Mouse (Mus musculus) liver, embryonic 13.5 days (tissue): ENCODE results near the gene Gm15093. TPM values are rescaled to one million over a fixed set of nuclear protein-coding genes. Genes with fewer than 3 reads are reported as not detected.
"Not testable (repeated sequence)": the region's sequence is repeated elsewhere in the genome, so short reads cannot be mapped to it uniquely, and the experiment has no call there.

Experiments
- ATAC-seq: fragments of 200-750 bp; cut with Nextera tagmentation; 2 replicates; pipeline ENCODE4 v1.8.0; 2017; ENCODE audit warnings: low read depth, mild to moderate bottlenecking, moderate number of reproducible peaks, moderate library complexity
- DNase-seq: peaks from one replicate; pipeline ENCODE4 v3.0.0; 2022
- H3K27ac ChIP-seq: fragments of 300-500 bp; sonication (generic); 2 replicates; pipeline ENCODE4 v1.5.1; 2015; ENCODE audit warnings: moderate library complexity, mild to moderate bottlenecking, inconsistent platforms
- H3K27me3 ChIP-seq: fragments of 300-500 bp; sonication (generic); 2 replicates; pipeline ENCODE4 v1.6.1; 2015; ENCODE audit warnings: mild to moderate bottlenecking, inconsistent platforms
- H3K36me3 ChIP-seq: fragments of 300-500 bp; sonication (generic); 2 replicates; pipeline ENCODE4 v1.6.1; 2015; ENCODE audit warnings: mild to moderate bottlenecking, inconsistent platforms
- H3K4me1 ChIP-seq: fragments of 300-500 bp; sonication (generic); replicated peaks from 2 replicates; pipeline ENCODE4 v1.6.1; 2015; ENCODE audit warnings: inconsistent platforms
- H3K4me2 ChIP-seq: fragments of 300-500 bp; sonication (generic); 2 replicates; pipeline ENCODE4 v1.6.1; 2015; ENCODE audit warnings: inconsistent platforms, mild to moderate bottlenecking, moderate library complexity
- H3K4me3 ChIP-seq: fragments of 300-500 bp; sonication (generic); replicated peaks from 2 replicates; pipeline ENCODE4 v1.5.1; 2015; ENCODE audit warnings: mild to moderate bottlenecking, inconsistent platforms
- H3K9ac ChIP-seq: fragments of 300-500 bp; sonication (generic); 2 replicates; pipeline ENCODE4 v1.6.1; 2015; ENCODE audit warnings: mild to moderate bottlenecking, inconsistent platforms
- H3K9me3 ChIP-seq: fragments of 300-500 bp; sonication (generic); replicated peaks from 2 replicates; pipeline ENCODE4 v1.6.1; 2016; ENCODE audit warnings: inconsistent platforms
- WGBS: fragments of 180-500 bp; shearing (Covaris S2); methylation state at CpG from one replicate; pipeline ENCODE4 v1.1.7; 2015; ENCODE audit not compliant: insufficient replicate concordance; 5-methylcytosine and 5-hydroxymethylcytosine counted together
- polyA plus RNA-seq: library from polyadenylated mRNA; unstranded; fragments of >200 nt; fragmentation: Nextera tagmentation; extraction: Ambion mirVana; gene quantifications from 2 replicates; pipeline ENCODE4 v1.2.1, GENCODE M21; 2015

Gm15093 gene
- not detected in 2 replicates for polyA plus RNA-seq

DNA sequence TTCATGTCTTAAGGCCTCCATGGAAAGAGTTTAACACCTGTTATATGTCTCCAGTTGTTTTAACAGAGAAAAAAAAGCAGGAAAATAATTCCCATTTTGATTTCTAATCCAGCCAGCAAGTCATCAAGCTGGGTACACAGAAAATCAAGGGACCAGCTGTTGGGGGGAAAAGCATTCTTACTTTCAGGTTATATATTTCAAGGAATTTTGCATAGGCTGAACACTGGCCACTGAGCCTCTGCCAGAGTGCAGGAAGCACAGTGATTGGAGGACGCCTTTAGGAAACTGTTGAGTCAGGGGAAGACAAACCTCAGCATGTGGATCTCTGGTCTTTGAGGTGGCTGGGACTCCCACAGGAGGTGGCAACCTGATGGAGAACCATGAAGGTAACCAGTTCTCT lies at the start of gene Gm15093:
Gene Gm15093 (plus strand): TSS at position 301 of the 400 bp plus-strand sequence.
- H3K4me3 ChIP-seq, H3K36me3 ChIP-seq, ATAC-seq, H3K27ac ChIP-seq, H3K4me1 ChIP-seq, DNase-seq, H3K9ac ChIP-seq, H3K4me2 ChIP-seq, H3K9me3 ChIP-seq, H3K27me3 ChIP-seq: not testable (repeated sequence)
- no CpG with 5 or more reads among the region's 1 CpGs for WGBS

Other genes with a start within 250 kb of the Gm15093 start
- gene Ott, start 198.1 kb upstream of the Gm15093 start, polyA plus RNA-seq, result not detected in 2 replicates
- not detected in 2 replicates for gene Gm15085, start 175.2 kb downstream of the Gm15093 start, polyA plus RNA-seq